Mouse (Mus musculus) spleen, adult 2 months (tissue): ENCODE results near the gene Lcn5.
"Not testable (repeated sequence)": the region's sequence is repeated elsewhere in the genome, so short reads cannot be mapped to it uniquely, and the experiment has no call there.

Experiments used
- CTCF ChIP-seq: fragments of 200-500 bp; IDR thresholded peaks from 2 replicates; pipeline ENCODE4 v1.5.1; 2011; ENCODE audit warnings: mild to moderate bottlenecking, inconsistent platforms; ENCODE audit not compliant: insufficient read depth, insufficient read length, insufficient replicate concordance; ENCODE audit errors: extremely low read depth
- POLR2A ChIP-seq: fragments of 200-500 bp; IDR thresholded peaks from 2 replicates; pipeline ENCODE4 v1.6.1; 2011; ENCODE audit warnings: low read depth, low read length, inconsistent platforms

DNA sequence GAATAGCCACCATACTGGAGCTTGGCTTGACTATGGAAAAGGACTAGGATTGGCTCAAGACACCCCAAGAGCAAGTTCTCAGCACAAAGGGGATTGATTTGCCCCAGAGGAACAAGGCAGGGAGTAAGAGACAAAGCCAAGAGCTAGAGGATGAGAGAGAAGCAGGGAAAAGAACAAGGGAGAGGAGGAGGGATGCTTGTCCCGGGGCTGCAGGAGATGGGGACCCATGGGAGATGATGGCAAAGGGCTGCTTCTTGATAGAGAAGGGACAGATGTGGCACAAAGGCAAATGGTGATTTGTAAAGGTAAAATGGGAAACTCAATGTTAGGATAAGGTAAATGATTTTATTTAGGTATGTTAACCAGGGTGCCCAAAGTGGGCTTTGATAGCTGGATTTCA, 51.3 kb downstream of the Lcn5 start:
- not testable (repeated sequence) for TF ChIP-seq CTCF, POLR2A
